Mouse (Mus musculus) E14TG2a.4 (cell line): Measurements from ENCODE around the gene Tuba3a.

Experiments used
- H3K27me3 ChIP-seq: 2 replicates; pipeline ENCODE4 v1.6.1; 2014; ENCODE audit warnings: low read length, control low read depth; ENCODE audit not compliant: insufficient read depth
- H3K36me3 ChIP-seq: 2 replicates; pipeline ENCODE4 v1.6.1; 2014; ENCODE audit warnings: low read length, control low read depth; ENCODE audit not compliant: insufficient read depth
- H3K4me1 ChIP-seq: replicated peaks from 2 replicates; pipeline ENCODE4 v1.6.1; 2014; ENCODE audit warnings: low read depth, low read length, control low read depth
- H3K4me3 ChIP-seq: replicated peaks from 2 replicates; pipeline ENCODE4 v1.5.1; 2014; ENCODE audit warnings: mild to moderate bottlenecking, low read length
- H3K9me3 ChIP-seq: 2 replicates; pipeline ENCODE4 v1.6.1; 2014; ENCODE audit warnings: low read length, control low read depth
- CTCF ChIP-seq: conservative IDR thresholded peaks from 2 replicates; pipeline ENCODE4 v1.5.1; 2014; ENCODE audit warnings: low read length
- NANOG ChIP-seq: IDR thresholded peaks from 2 replicates; pipeline ENCODE4 v1.6.1; 2014; ENCODE audit warnings: borderline replicate concordance, low read length, mixed read lengths
- POU5F1 ChIP-seq: IDR thresholded peaks from 2 replicates; pipeline ENCODE4 v1.6.1; 2014; ENCODE audit warnings: low read length, borderline replicate concordance

The Tuba3a gene

DNA sequence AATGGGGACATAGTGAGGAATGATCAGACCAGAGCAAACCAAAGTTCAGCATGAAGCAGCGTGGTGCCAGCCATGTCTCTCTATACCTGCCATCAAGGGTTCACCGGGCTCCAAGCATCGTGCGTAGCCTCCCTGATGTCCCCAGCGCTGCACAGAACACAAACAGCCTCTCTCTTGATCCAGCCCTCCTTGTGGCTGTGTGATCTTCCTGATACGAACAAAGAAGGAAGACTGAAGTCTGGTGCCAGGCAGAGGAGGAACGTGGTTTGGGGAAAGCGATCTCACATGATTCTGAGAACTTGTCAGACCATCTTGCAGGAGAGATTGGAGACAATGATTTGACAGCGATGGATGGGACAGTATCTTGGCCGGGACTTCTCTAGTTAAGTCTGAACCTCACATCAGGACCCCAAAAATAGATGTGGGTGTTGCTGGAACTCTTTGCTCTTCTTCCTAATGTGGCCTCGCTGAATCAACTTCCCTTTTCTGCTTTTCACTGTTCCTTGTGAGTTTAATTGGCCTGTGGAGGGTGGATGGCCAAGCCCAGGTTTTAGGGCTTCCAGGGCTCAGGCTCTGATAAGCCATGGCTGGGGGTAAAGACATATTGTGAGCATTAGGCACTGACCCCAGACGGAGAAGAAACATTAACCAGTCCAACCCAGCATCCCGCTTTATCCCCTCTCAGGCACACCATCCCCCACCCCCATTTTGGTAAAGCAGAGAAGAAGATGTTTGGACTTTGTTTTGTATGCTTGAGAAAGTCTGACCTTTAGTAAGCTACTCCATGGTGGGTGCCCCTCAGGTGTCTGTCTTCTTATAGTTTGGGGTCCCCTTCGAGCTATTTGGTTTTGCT is 31.8 kb downstream of the Tuba3a start:
- peaks cover 26% of the 10 kb centered on the region for H3K9me3 ChIP-seq
- TF ChIP-seq CTCF = no peak
- TF ChIP-seq NANOG = no peak
- TF ChIP-seq POU5F1 = no peak
- H3K27me3 ChIP-seq = peaks cover 4% of the 10 kb centered on the region; the same call in 1 of the 2 replicates
- no peak overlapping the region for H3K4me3 ChIP-seq
- H3K36me3 ChIP-seq = no peaks in the 10 kb centered on the region
- peaks cover 17% of the 10 kb centered on the region for H3K4me1 ChIP-seq

DNA sequence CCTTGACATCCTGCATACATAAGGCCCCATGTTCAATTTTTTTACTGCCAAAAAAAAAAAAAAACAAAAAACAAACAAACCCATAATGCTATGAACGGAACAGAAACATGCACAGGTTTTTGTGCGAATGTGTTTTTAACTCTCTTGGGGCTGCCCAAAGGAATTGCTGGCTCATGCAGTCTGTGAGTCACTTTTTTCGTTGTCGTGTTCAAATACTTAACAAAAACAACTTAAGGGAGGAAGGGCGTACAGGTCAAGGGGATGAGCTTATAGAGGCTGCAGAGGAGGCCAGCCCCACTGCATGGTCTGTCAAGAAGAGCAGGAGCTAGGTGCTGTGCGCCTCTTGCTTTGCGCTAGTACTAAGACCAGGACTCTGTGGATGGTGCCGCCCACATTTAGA is 33.1 kb downstream of the Tuba3a start:
- Histone ChIP-seq H3K27me3 (0 out of 2 replicates have a peak, but pooled peaks cover 3% of the 10 kb centered on the region), H3K4me1 (peaks cover 16% of the 10 kb centered on the region), H3K4me3 (no peak overlapping the region), H3K9me3 (peaks cover 35% of the 10 kb centered on the region), H3K36me3 (no peaks in the 10 kb centered on the region)
- no peak for TF ChIP-seq NANOG
- no peak for TF ChIP-seq POU5F1
- TF ChIP-seq CTCF = no peak

DNA sequence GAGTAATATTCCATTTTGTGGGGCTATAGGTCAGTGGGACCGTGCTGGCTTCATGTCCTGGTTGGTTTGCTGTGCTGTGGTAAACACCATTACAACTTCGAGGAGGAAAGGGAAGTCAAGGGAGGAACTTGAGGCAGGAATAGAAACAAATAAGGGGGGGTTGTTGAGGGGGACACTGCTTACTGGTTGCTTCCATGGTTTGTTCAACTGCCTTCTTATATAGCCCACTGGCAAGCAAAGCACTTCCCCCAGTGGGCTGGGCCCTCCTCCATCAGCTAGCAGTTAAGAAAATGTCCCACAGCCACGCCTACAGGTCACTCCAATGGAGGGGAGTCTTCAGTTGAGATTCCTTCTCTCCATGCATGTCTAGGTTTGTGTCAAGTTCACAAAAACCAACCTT is 33.6 kb downstream of the Tuba3a start:
- no peaks in the 10 kb centered on the region for H3K36me3 ChIP-seq
- no peak overlapping the region for H3K4me3 ChIP-seq
- 0 out of 2 replicates have a peak, but pooled peaks cover 3% of the 10 kb centered on the region for H3K27me3 ChIP-seq
- H3K9me3 ChIP-seq = peaks cover 35% of the 10 kb centered on the region
- TF ChIP-seq CTCF (no peak), POU5F1 (no peak), NANOG (no peak)
- peaks cover 14% of the 10 kb centered on the region for H3K4me1 ChIP-seq

DNA sequence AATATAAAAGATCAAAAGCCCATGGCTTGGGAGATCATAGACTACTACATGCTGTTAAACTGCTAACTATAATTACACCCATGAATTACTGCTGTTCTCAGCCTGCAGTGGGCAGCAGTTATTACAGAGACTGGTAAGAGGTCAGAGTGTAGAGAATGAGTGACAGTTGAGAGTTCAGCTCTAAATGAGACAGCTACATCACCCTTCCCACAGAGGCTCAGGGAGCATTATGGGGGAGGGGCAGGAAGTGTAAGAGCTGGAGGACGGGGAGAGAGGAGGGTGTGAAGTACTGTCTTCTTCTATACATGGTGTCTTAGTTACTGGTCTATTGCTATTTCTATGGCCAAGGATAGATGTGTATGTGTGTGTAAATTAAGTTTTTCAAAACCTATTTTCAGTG is 41.3 kb downstream of the Tuba3a start:
- TF ChIP-seq NANOG (no peak), CTCF (no peak), POU5F1 (no peak)
- Histone ChIP-seq H3K27me3 (0 out of 2 replicates have a peak, but pooled peaks cover 3% of the 10 kb centered on the region), H3K4me1 (no peaks in the 10 kb centered on the region), H3K9me3 (peaks cover 8% of the 10 kb centered on the region; the same call in 1 of the 2 replicates), H3K4me3 (no peak overlapping the region), H3K36me3 (no peaks in the 10 kb centered on the region)

DNA sequence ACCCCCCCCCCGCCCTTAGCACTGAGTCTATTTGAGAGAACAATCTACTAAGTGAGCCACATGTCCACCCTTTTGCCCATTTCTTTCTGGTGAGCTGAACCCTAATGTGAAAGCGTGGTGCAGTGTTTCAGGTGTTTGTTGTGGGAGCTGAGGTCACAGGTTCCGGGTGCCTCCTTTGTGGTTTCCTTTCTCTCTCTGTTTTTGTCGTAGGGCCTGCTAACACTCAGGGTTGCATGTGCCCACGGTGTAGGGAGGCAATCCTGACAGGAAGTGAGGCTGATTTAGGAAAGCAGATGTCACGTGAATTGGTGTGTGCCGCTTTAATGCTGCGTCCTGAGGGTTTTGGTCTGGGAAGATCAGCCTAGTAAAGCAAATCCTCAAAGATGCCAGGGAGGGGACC is 44.3 kb downstream of the Tuba3a start:
- Histone ChIP-seq H3K9me3 (no peaks in the 10 kb centered on the region), H3K4me3 (no peak overlapping the region), H3K4me1 (peaks cover 7% of the 10 kb centered on the region), H3K27me3 (no peaks in the 10 kb centered on the region), H3K36me3 (no peaks in the 10 kb centered on the region)
- no peak for TF ChIP-seq POU5F1
- no peak for TF ChIP-seq NANOG
- TF ChIP-seq CTCF = no peak

DNA sequence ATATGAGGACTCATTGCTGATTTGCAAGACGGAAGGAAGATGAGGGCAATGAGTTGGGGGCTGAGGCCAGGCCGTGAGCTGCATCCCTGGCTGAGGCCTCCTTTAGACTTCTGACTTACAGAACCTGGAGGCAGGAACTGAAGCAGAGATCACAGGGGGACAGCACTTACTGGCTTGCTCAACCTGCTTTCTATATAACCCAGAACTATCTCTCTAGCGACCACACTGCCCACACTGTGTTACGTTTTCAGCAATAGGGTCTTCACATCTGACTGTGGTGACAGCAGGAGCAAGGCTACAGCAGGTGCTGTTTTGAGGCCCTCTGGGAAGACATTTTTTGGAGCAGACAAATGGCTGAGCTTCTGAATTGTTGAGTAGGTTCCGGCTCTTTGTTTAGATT is 45.2 kb downstream of the Tuba3a start:
- TF ChIP-seq NANOG = no peak
- no peak for TF ChIP-seq POU5F1
- TF ChIP-seq CTCF = no peak
- no peaks in the 10 kb centered on the region for H3K36me3 ChIP-seq
- H3K4me3 ChIP-seq = no peak overlapping the region
- H3K9me3 ChIP-seq = no peaks in the 10 kb centered on the region
- H3K4me1 ChIP-seq = peaks cover 16% of the 10 kb centered on the region
- no peaks in the 10 kb centered on the region for H3K27me3 ChIP-seq

DNA sequence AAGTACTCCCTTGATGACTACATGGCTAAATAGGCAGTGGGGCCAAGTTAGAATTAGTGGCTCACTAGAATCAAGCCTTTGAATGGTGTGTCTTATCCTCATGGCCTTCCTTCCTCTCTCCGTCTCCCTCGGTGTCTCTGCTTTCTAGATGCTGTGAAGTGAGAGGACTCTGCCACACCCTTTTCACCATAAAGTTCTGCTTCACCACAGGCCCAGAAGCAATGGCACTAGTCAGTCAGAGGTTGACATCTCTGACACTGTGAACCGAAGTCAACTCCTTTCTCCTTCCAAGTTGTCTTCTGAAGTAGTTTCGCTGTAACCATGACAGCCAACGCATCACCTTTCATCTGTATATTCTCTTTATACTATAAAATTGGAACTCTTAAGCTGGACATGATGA is 46.3 kb downstream of the Tuba3a start:
- peaks cover 16% of the 10 kb centered on the region for H3K4me1 ChIP-seq
- no peaks in the 10 kb centered on the region for H3K27me3 ChIP-seq
- TF ChIP-seq CTCF = no peak
- no peak for TF ChIP-seq NANOG
- no peak for TF ChIP-seq POU5F1
- H3K9me3 ChIP-seq = no peaks in the 10 kb centered on the region
- H3K4me3 ChIP-seq = no peak overlapping the region
- H3K36me3 ChIP-seq = no peaks in the 10 kb centered on the region

DNA sequence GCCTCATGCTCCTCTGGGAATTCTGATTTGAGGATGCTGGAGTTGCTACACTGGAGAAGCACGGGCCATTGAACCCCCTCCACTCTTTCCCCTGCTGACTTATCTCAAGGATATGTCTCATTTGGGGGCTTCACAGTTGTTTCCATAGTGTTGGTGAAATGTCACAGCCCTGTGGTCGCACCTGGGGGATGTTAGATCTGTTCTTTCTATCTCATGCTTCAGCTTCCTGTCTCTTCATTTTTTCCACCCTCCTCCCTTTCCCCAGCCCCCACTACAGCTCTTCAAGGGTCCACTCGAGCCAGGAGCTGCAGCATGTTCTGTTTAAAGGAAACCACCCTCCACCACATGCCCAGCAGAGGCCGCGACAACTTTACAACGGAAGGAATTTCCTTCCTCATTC is 47.4 kb downstream of the Tuba3a start:
- H3K36me3 ChIP-seq = no peaks in the 10 kb centered on the region
- H3K27me3 ChIP-seq = no peaks in the 10 kb centered on the region
- H3K9me3 ChIP-seq = no peaks in the 10 kb centered on the region
- H3K4me1 ChIP-seq = peaks cover 19% of the 10 kb centered on the region
- TF ChIP-seq POU5F1 = no peak
- H3K4me3 ChIP-seq = no peak overlapping the region
